Mouse (Mus musculus) cerebral cortex, adult 2 months (tissue): Measurements from ENCODE around the gene Mthfsd.

Source experiments
- WGBS: fragments of 180-500 bp; shearing (Covaris S2); methylation state at CpG from one replicate; pipeline ENCODE4 v1.1.7; 2018; 5-methylcytosine and 5-hydroxymethylcytosine counted together

Gene Mthfsd

DNA sequence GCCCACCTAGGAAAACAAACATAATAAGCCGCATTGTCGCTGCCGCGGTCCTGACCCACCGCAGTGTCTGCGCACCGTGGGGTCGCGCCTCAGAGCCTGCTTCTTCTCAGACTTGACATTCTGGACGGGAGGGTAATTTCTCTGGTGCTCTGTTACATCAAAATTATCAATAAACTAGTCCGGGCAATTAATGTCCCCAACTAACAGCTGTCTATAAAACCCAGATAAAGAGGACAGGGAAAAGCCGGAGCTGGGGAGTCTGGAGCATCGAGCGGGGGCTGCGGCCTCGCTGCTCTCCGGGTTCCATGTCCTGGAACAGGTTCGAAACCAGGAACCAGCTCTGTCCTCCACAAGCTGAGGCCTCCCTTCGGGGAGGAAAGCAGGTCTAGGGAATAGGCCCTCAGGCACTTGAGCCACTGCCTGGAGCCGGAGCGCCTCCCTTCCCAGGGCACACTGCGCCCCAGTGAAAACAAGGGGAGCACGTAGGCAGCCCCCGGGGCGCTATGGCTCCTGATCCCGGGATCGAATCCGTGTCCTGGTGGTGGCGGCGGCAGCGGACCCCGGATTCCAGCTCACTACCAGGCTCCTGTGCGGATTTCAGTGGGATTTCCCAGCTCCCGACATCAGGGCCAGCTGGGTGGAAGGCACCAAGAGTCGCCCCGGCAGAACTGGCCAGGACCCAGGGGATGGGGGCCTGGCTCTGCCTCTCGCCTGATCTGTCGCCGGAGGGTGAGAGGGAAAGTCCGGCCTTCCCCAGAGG lies 19.1 kb downstream of the Mthfsd start:
- 13% methylated on average over 40 of the region's 40 CpGs for WGBS

DNA sequence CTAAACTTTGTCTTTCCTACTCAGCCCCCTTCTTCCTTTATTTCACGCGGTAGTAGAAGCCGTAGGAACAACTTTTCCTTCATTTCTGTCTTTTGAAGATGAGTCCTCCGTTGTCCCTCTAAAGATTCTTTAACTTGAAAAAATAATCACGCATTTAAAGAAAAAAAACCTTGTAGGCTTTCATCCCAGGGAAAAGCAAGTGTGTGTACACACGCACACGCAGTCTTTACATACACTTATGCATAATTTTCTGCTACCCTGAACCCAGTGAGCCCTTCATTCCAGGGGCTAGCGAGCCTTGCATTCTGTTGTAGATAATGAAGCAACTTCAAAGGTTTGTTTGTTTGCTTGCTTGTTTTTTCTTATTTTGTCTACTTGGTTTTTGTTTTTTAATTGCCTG lies 19.9 kb downstream of the Mthfsd start:
- 16% methylated on average over 8 of the region's 8 CpGs for WGBS

DNA sequence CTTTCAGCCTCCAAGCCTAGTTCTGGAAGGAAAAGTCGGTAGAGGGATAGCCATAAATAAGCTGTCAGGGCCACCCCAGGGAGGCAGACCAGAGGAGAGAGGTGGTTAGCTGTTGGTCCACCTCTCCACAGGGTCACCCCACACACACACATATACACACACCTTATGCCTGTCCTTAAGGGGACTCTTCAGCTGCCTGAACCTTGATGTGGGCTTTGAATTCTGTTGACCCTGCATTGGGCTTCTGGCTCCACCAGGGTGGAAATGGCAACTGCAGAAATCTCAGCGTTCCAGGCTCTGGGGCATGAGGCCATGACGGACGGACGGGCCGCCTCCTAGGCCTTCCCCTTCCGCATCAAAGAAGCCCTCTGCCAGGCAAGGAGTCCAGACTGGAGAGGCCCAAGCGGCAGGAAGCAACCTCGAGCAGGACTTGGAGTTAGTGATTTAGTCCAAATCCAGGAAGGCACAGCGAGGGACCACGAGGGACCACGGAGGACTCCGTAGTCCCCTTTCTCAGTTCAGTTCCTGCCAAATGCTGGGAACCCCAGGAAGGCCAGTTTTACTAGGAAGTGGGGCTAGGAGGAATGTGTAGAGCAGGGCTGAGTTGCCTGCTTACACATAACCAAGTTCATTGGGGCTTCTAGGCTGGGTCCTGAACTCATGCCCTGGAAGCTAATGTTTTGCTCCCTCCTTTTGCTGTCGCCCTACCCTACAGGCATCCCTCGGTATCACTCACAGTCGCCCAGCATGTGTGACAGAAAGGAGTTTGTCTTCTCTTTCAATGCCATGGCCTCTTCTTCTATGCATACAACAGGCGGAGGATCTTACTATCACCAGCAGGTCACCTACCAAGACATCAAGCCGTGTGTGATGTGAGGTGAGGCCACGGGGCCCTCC lies 21.9 kb downstream of the Mthfsd start:
- WGBS = 49% methylated on average over 19 of the region's 19 CpGs

DNA sequence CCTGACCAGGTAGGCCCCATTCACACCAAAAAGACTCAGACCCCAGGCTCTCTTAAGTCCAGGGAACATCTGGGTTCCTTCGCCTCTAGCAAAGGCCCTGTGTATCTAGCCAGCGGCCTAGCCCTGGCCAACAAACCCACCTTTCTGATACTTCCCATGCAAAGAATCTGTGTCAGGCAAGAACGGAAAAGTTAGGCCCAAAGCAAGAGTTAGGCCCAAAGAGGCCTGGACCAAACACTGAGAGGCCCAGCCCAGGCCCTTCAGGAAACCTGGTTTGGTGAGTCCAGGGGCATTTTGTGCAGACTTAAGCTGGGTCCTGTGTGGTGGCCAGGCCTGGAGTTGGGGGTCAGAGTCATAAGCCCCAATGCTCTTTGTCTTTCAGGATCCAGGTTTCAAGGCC lies 22.6 kb downstream of the Mthfsd start:
- WGBS = 81% methylated on average over 3 of the region's 3 CpGs

DNA sequence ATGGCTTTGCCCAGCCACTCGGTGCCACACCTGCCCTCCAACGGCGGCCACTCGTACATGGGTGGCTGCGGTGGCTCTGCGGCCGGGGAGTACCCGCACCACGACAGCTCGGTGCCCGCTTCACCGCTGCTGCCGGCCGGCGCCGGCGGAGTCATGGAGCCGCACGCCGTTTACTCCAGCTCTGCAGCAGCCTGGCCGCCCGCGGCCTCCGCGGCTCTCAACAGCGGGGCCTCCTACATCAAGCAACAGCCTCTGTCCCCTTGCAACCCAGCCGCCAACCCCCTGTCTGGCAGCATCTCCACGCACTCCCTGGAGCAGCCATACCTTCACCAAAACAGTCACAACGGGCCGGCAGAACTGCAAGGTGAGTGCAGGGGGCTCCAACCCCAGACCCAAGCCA lies 23.2 kb downstream of the Mthfsd start:
- WGBS = 18% methylated on average over 30 of the region's 30 CpGs

DNA sequence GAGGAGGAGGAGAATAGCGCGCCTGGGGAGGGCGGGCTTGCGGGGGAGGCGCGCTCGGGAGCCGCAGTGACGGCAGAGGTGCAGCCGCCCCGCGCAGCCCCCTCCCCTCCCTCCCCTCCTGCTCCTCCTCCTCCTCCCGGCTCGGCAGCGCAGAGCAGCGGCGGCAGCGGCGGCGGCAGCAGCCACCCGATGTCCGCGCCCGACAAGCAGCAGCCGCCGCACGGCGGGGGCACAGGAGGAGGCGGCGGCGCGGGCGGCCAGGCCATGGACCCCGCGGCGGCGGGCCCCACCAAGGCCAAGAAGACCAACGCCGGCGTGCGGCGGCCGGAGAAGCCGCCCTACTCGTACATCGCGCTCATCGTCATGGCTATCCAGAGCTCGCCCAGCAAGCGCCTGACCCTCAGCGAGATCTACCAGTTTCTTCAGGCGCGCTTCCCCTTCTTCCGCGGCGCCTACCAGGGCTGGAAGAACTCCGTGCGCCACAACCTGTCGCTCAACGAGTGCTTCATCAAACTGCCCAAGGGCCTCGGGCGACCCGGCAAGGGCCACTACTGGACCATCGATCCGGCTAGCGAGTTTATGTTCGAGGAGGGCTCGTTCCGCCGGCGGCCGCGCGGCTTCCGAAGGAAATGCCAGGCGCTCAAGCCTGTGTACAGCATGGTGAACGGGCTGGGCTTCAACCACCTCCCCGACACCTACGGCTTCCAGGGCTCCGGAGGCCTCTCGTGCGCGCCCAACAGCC lies 23.8 kb downstream of the Mthfsd start, which contains the start of gene Foxf1:
Foxf1 (plus strand) TSS at position 177 of the 742 bp plus-strand sequence.
- WGBS = under 1% methylated on average over 80 of the region's 83 CpGs

DNA sequence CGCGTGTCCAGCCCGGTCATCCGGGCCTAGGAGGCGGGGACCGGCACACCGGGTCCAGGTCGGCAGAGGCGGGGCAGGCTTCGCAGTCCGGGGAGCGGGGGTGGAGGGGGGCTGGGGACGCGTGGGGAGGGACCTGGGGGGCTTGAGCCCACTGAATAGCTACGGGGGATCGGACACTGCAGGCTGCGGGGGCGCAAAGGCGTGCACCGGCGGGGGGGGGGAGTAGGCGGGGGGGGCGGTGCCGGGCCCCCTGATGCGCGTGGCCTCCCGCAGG lies 24.3 kb downstream of the Mthfsd start:
- WGBS = 1% methylated on average over 20 of the region's 27 CpGs

DNA sequence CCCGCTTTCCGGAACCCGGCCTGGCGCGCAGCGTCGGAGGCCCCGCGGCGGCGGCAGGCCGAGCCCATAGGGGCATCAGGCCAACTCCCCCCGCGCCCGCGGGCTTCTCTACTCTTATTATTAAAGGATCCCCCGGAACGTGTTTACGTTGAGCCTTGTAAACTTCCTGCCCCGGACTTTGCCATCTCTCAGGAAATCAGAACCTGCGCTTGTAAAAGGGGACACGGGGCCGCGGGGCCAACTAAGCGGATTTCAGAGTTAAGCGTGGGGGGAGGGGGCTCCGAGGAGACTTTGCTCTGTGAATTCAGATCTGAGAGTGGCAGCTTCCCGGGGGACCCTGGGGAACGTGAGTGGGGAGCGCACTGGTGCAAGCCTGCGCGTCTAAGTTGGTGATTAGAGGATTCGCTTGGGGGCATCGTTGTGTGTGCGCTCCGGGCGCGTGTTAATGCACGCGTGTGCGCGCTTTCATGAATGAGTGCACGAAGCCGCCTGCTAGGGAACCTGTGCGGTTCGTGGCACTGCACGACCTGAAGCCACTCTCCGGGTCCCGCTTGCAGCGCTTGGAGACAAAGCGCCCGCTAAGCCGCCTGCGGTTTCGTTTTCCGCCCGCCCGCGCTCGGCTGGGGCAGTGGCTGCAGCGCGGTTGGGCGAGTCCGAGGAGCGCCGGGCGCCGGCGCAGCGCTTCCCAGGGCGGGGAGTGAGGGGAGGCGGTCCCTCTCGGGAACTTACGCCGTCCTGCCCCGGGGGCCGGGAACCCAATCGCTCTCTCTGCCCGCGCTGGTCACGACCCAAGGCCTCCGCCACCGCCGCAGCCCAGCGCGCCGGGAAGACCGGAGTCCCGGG lies 24.9 kb downstream of the Mthfsd start:
- WGBS = 1% methylated on average over 89 of the region's 89 CpGs

DNA sequence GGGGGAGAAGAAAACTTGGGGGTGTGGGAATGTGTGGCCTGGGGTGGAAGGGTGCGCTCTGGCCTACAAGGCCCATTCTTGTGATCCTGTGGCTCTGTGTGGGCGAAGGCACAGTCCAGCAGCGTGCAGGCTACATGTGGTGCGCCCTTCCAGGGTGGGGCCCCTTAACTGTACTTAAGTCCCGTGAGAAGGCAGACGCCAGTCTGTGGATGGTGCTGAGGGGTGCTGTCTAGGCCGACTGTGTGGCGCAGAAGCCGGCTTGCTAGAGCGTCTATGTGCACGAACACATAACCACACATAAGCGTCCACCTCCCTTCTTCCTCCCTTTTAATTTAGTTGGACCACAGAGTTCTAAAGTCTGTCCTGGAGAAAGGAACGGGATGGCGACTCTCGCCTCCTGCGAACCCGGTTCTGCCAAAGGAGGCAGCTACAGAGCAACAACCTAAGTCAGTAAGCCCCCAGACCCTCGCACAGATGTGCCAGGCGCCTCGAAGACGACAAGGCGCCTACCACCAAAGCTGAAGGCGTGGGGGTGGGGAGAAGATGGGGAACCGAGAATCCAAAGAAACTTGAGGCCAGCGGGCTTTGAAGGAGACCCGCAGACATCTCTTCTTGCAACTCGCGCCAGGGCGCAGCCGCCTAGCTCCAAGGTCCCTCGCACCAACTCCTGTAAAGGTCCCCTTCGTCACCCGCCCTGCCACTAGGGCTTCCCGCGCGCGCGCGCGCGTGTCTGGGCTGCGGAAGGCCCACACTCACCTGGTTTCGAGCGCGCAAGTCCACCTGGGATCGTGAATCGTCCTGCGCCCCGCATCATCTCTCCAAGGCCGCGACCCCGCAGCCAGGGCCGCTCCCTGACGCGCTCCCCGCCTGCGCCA lies 25.7 kb downstream of the Mthfsd start:
- 3% methylated on average over 57 of the region's 57 CpGs for whole genome bisulfite sequencing

DNA sequence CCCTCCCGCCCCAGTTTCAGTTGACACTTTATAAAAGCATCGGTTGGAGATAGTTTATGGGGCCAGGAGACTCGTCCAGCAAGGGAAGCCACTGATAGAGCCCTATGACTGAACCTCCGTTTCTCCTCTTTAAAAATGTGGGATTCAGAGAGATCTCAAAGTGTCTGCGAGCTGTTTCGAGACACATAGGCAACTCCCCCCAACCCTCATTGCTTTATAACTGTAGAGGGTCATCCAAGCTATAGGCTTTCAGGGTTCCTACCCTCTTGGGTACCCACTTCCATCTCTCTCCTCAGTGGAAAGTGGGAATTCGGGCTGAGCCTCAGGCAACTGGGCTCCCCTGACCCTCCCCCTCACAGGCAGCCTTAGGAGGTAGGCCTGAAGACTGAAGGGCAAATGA lies 26.8 kb downstream of the Mthfsd start:
- 12% methylated on average over 7 of the region's 7 CpGs for WGBS

DNA sequence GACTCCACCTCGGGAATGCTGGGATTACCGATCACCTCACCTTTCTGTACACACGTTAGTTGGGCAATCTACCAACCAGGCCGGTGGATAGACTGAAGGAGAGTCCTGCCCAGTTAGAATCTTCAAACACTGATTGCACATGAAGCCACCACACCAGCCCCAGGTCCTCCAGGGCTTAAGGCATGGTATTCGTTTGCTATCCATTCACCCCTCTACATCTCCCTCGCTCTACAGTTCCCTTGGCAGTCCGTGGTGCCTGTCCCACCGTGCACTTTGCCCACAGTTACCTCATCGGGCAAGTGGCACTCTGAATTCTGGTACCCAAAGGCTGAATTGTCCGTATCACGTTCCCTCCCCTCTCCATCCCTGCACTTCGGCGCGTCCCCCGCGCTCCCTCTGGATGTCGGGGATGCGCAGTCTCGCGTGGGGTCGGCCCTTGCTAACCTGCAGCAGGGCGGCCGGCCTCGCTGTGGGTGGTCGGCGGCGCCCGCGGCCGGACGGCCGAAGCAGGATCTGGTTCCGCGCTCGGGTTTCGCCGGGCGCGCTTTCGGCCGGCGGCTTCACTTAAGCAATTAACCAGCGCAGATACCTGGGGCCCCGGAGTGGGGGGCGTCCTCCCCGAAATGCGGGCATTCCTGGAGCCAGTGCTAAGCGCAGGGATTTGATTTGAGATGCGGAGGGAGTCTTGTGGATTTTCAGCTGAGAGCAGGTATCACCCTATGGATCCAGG lies 27.7 kb downstream of the Mthfsd start:
- 2% methylated on average over 49 of the region's 49 CpGs for WGBS

DNA sequence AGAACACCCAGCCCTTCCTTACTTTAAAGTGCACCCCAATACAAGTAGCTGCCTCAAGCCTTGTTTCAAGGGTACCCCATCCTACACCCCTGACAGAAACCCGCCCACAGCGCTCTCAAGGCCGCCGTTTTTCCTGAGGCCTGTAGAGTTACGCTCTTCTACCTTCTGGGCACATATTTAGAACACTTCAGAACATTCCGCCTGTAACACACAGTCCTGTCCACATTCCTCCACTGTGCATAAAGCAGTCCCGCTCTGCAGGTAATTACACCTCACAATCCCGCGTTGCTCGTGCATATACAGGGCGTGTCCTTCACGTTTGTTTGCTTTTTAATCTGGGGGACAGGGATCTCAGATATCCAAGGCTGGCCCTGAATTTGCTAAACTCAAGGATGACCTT lies 28.2 kb downstream of the Mthfsd start:
- WGBS = 20% methylated on average over 12 of the region's 12 CpGs

DNA sequence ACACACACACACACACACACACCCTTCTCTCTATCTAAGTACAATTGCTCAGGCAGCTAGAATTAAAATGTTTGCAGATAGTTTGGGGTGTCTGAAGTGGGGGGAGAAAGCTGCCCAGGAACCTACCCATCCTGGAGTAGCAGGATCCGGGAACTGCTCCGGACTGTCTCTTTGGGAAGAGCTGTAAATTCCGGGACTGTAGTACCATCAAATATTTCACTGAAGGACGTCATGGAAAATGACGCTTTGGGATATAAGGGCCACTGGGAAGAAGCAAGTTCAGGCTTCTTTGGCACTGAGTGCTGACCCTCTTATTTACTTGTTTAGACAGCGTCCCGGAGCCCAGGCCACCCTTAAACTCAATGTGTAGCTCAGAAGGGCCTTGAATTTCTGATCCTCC lies 29.0 kb downstream of the Mthfsd start:
- WGBS = 11% methylated on average over 7 of the region's 7 CpGs

DNA sequence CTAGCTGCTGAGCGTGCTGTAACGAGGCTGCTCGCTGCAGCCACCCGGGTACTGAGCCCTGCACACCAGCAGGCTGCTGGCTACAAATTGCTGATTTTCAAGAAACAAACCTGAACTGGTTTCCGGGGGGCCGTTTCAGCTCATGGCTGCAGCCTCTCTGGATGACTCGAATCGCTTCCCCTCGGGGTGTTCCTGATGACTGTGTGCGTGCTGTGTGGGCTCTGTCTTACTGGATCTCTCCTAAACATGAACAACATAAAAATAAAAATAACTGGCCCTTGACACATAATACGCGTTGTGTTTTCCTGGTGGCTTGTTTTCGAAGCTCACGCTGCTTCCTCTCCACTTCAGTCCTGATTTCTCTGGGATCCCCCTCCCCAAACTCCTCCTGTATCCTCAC lies 29.5 kb downstream of the Mthfsd start:
- WGBS = 17% methylated on average over 14 of the region's 14 CpGs

DNA sequence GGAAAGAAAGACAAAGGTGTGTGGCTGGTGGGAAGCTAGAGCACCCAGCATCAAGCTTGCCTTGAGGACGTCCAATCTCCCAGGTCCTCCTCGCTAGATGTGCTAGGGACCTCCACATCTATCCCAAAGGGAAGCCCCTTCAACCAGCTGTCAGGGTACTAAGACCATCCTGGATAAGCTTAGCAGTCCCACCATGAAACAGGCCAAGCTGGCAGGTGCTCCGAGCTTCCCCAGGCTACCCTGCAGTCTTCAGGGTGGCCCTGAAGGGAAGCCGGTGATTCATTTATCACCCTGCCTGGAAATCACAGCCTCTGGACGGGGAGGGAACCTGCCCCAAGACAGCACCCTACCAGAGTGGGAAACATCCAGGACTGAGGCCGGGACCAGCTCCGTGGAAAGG lies 31.6 kb downstream of the Mthfsd start:
- 15% methylated on average over 7 of the region's 7 CpGs for WGBS

DNA sequence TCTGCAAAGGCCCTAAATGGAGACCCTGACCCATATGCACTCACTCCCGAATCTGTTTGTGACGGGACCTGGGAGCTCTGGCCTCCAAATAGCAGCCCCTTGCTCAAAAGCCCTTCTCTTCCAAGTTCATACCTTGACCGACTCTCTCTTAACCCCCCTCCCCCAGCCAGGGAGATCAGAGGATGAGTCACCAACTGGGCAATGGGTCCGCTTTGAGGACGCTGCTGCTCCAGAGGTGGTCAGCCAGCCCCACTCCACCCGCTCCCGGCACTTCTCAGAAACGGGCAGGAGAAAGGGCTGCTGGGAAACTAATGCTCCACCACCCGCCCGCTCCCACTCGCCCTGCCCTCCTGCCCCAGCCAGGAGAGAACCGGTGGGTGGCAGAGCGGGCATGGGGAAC lies 32.3 kb downstream of the Mthfsd start:
- 13% methylated on average over 13 of the region's 13 CpGs for WGBS

DNA sequence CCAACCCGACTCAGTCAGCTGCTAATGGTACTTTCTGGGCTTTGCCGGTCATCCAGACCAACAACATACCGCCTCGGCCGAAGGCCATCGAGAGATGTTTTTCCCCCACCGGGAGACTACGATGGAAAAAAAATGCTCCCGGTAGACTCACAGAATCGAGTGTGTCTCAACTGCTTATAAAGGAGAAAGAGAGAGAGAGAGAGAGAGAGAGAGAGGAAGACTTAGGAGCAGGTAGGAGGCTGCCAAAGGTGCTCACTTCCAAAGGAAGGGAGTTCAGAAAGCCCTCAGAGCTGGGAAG lies 33.4 kb downstream of the Mthfsd start:
- WGBS = 5% methylated on average over 10 of the region's 10 CpGs

DNA sequence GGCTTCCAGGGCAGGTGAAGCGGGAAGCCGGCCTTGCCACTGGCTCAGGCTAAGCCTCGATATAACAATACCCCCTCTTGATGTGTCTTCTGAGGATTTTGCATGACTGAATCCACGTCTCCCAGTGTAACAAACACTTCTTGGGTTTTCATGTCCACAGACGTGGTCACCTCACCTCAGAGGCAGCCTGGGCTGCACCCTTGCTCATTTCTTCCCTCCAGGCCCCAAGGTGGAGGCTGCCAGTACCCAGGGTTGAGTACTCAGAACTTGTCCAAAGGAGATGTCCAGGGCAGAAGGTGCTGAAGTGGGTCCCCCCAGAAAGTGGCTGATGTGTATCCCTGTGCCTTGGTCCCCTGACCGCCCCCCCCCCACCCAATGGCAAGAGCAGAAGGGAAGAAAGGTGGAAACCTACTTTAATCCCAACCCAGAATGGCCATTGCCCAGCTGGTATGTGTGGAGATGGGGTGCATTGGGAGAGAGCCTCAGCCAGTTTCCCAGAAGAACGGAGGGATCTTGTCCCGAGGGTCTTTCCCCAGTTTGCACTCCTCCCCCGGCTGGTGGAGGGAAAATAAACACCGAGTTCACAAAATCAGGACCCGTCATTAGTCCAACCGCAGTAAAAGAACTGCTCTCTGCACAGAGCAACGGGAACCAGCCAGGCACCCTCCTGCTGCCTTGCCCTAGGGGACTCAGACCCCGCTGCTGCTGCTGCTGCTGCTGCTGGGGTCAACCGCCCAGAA lies 33.9 kb downstream of the Mthfsd start:
- 18% methylated on average over 15 of the region's 15 CpGs for WGBS
